Mouse (Mus musculus) skeletal muscle tissue, postnatal 0 days (tissue): ENCODE measurements around the gene Ifna9. TPM values are rescaled to one million over a fixed set of nuclear protein-coding genes. Genes with fewer than 3 reads are reported as not detected.

Experiments used
- polyA plus RNA-seq: library from polyadenylated mRNA; unstranded; fragments of >200 nt; fragmentation: Nextera tagmentation; extraction: Ambion mirVana; gene quantifications from 2 replicates; pipeline ENCODE4 v1.2.1, GENCODE M21; 2015

Ifna9 gene
- polyA plus RNA-seq = not detected in 2 replicates

GRCm38 (mm10) chr4:88592285-88592684, at the start of gene Ifna9:
Gene Ifna9, minus strand, starts transcription at chr4:88592385.

GRCm38 (mm10) chr4:88634311-88634710, 42.1 kb upstream of the Ifna9 start, which contains the start of gene C87499:
Gene C87499, minus strand, starts transcription at chr4:88634411.

GRCm38 (mm10) chr4:88603276-88603675, 11.1 kb upstream of the Ifna9 start, which contains the start of gene Ifna12:
Gene Ifna12, minus strand, starts transcription at chr4:88603376.

GRCm38 (mm10) chr4:88571698-88572097, 20.5 kb downstream of the Ifna9 start, which contains the start of gene Ifna14:
Gene Ifna14, minus strand, starts transcription at chr4:88571798.

GRCm38 (mm10) chr4:88558145-88558544, 34.0 kb downstream of the Ifna9 start, which contains the start of gene Ifna15:
Gene Ifna15, minus strand, starts transcription at chr4:88558245.

Other genes starting within 250 kb of the Ifna9 start
- gene Hacd4, start 153.5 kb downstream of the Ifna9 start, polyA plus RNA-seq = 6.1 and 7.3 TPM in 2 replicates
- not detected in 2 replicates for gene Ifnb1, start 69.6 kb downstream of the Ifna9 start, polyA plus RNA-seq
- gene Ifna15, start 34.1 kb downstream of the Ifna9 start, polyA plus RNA-seq = not detected in 2 replicates
- not detected in 2 replicates for gene Ifna14, start 20.6 kb downstream of the Ifna9 start, polyA plus RNA-seq
- not detected in 2 replicates for gene Ifna12, start 11.0 kb upstream of the Ifna9 start, polyA plus RNA-seq
- gene C87499, start 42.0 kb upstream of the Ifna9 start, polyA plus RNA-seq = not detected in 2 replicates
- gene Ifna13, start 52.1 kb upstream of the Ifna9 start, polyA plus RNA-seq = not detected in 2 replicates
- gene Ifna16, start 84.5 kb upstream of the Ifna9 start, polyA plus RNA-seq = not detected in 2 replicates
- not detected in 2 replicates for gene Ifna2, start 91.5 kb upstream of the Ifna9 start, polyA plus RNA-seq
- not detected in 2 replicates for gene Ifnab, start 99.0 kb upstream of the Ifna9 start, polyA plus RNA-seq
- 0.13 and 0.36 TPM in 2 replicates for gene Gm26566, start 129.4 kb upstream of the Ifna9 start, polyA plus RNA-seq
- gene Klhl9, start 130.1 kb upstream of the Ifna9 start, polyA plus RNA-seq = 48.9 and 52.6 TPM in 2 replicates
- gene Gm13271, start 162.5 kb upstream of the Ifna9 start, polyA plus RNA-seq = not detected in 2 replicates
- gene Gm13283, start 167.7 kb upstream of the Ifna9 start, polyA plus RNA-seq = 0.15 and 0.18 TPM in 2 replicates
- gene Gm13290, start 181.4 kb upstream of the Ifna9 start, polyA plus RNA-seq = 0.15 TPM in 1 of 2 replicates, not detected in the other
- gene Gm13289, start 184.5 kb upstream of the Ifna9 start, polyA plus RNA-seq = not detected in 2 replicates
- gene Gm13272, start 187.5 kb upstream of the Ifna9 start, polyA plus RNA-seq = not detected in 2 replicates
- 0.26 and 0.27 TPM in 2 replicates for gene Ifnz, start 189.7 kb upstream of the Ifna9 start, polyA plus RNA-seq
- gene Gm13276, start 193.3 kb upstream of the Ifna9 start, polyA plus RNA-seq = not detected in 2 replicates
- gene Gm13277, start 196.2 kb upstream of the Ifna9 start, polyA plus RNA-seq = not detected in 2 replicates
- not detected in 2 replicates for gene Gm13278, start 199.2 kb upstream of the Ifna9 start, polyA plus RNA-seq
- not detected in 2 replicates for gene Gm13275, start 202.1 kb upstream of the Ifna9 start, polyA plus RNA-seq
- not detected in 2 replicates for gene Gm13279, start 205.0 kb upstream of the Ifna9 start, polyA plus RNA-seq
- gene Gm13285, start 207.3 kb upstream of the Ifna9 start, polyA plus RNA-seq = 0.47 and 1.0 TPM in 2 replicates
- not detected in 2 replicates for gene Gm13287, start 210.9 kb upstream of the Ifna9 start, polyA plus RNA-seq
- 0.10 TPM in 1 of 2 replicates, not detected in the other for gene Gm13288, start 213.1 kb upstream of the Ifna9 start, polyA plus RNA-seq
- gene Ifna7, start 223.8 kb upstream of the Ifna9 start, polyA plus RNA-seq = not detected in 2 replicates
- gene Ifna11, start 227.6 kb upstream of the Ifna9 start, polyA plus RNA-seq = not detected in 2 replicates
- gene Ifna6, start 235.0 kb upstream of the Ifna9 start, polyA plus RNA-seq = not detected in 2 replicates
- not detected in 2 replicates for gene Ifna5, start 243.1 kb upstream of the Ifna9 start, polyA plus RNA-seq
- gene Ifna4, start 249.5 kb upstream of the Ifna9 start, polyA plus RNA-seq = not detected in 2 replicates